Mouse (Mus musculus) embryonic facial prominence, embryonic 14.5 days (tissue): Measurements from ENCODE around the gene 9130019O22Rik. TPM values are rescaled to one million over a fixed set of nuclear protein-coding genes. Genes with fewer than 3 reads are reported as not detected.

ENCODE experiments used
- ATAC-seq: fragments of 200-750 bp; cut with Nextera tagmentation; 2 replicates; pipeline ENCODE4 v1.8.0; 2017; ENCODE audit warnings: low read depth, moderate number of reproducible peaks, moderate TSS enrichment
- DNase-seq: peaks from one replicate; pipeline ENCODE4 v3.0.0-alpha.2; 2015; ENCODE audit warnings: low spot score
- H3K27ac ChIP-seq: fragments of 300-500 bp; sonication (generic); replicated peaks from 2 replicates; pipeline ENCODE4 v1.5.1; 2014; ENCODE audit warnings: low read depth, mild to moderate bottlenecking, low read length, moderate library complexity
- H3K27me3 ChIP-seq: fragments of 300-500 bp; sonication (generic); replicated peaks from 2 replicates; pipeline ENCODE4 v1.6.1; 2014; ENCODE audit warnings: low read length; ENCODE audit not compliant: control insufficient read depth, insufficient read depth
- H3K36me3 ChIP-seq: fragments of 300-500 bp; sonication (generic); 2 replicates; pipeline ENCODE4 v1.6.1; 2014; ENCODE audit warnings: low read length, mixed read lengths; ENCODE audit not compliant: control insufficient read depth, insufficient read depth
- H3K4me1 ChIP-seq: fragments of 300-500 bp; sonication (generic); 2 replicates; pipeline ENCODE4 v1.6.1; 2014; ENCODE audit warnings: antibody characterized with exemption, low read length; ENCODE audit not compliant: control insufficient read depth, insufficient read depth
- H3K4me2 ChIP-seq: fragments of 300-500 bp; sonication (generic); 2 replicates; pipeline ENCODE4 v1.6.1; 2014; ENCODE audit warnings: low read depth, mild to moderate bottlenecking, low read length, moderate library complexity, mixed read lengths
- H3K4me3 ChIP-seq: fragments of 300-500 bp; sonication (generic); 2 replicates; pipeline ENCODE4 v1.5.1; 2014; ENCODE audit warnings: low read depth, mild to moderate bottlenecking, low read length
- H3K9ac ChIP-seq: fragments of 300-500 bp; sonication (generic); 2 replicates; pipeline ENCODE4 v1.6.1; 2014; ENCODE audit warnings: low read depth, mild to moderate bottlenecking, low read length, moderate library complexity, mixed read lengths
- H3K9me3 ChIP-seq: fragments of 300-500 bp; sonication (generic); 2 replicates; pipeline ENCODE4 v1.6.1; 2016; ENCODE audit warnings: low read length; ENCODE audit not compliant: control insufficient read depth
- WGBS: fragments of 180-500 bp; shearing (Covaris S2); extraction: QIAGEN DNeasy Blood & Tissue Kit; methylation state at CpG from one replicate; pipeline ENCODE4 v1.1.7; 2014; 5-methylcytosine and 5-hydroxymethylcytosine counted together
- polyA plus RNA-seq: library from polyadenylated mRNA; unstranded; fragments of >200 nt; fragmentation: Nextera tagmentation; extraction: Ambion mirVana; gene quantifications from 2 replicates; pipeline ENCODE4 v1.2.1, GENCODE M21; 2014

9130019O22Rik gene
- polyA plus RNA-seq, 1 experiment from 2014 or later = 5.9 TPM

- no peak overlapping the region for H3K4me3 ChIP-seq
- whole genome bisulfite sequencing = 75% methylated on average over 5 of the region's 5 CpGs
- H3K27me3 ChIP-seq = no peaks in the 10 kb centered on the region
- no peaks in the 10 kb centered on the region; the same call in none of the 2 replicates for H3K4me1 ChIP-seq
- H3K36me3 ChIP-seq = no peaks in the 10 kb centered on the region
- 0 out of 2 replicates have a peak, but pooled peaks cover 6% of the 10 kb centered on the region for H3K9me3 ChIP-seq
- no peak overlapping the region for H3K4me2 ChIP-seq
- ATAC-seq = no peak
- DNase-seq = no peak
- no peak overlapping the region for H3K27ac ChIP-seq
- H3K9ac ChIP-seq = no peak overlapping the region
Observed at GRCm38 (mm10) chr7:127351230-127352004, 35.5 kb downstream of the 9130019O22Rik start.

- no peaks in the 10 kb centered on the region for H3K9me3 ChIP-seq
- peak overlapping the region; percentile 84 for H3K4me2 ChIP-seq
- WGBS = 16% methylated on average over 8 of the region's 8 CpGs
- ATAC-seq = no peak
- no peaks in the 10 kb centered on the region for H3K27me3 ChIP-seq
- H3K4me3 ChIP-seq = peak overlapping the region; percentile 83
- H3K4me1 ChIP-seq = peaks cover 7% of the 10 kb centered on the region
- DNase-seq = peak; percentile 78
- H3K36me3 ChIP-seq = peaks cover 18% of the 10 kb centered on the region
- H3K27ac ChIP-seq = no peak overlapping the region; the same call in 1 of the 2 replicates
- 0 out of 2 replicates have a peak overlapping the region, but pooled peaks have one; percentile 91 for H3K9ac ChIP-seq
Observed at GRCm38 (mm10) chr7:127346676-127347075, 40.3 kb downstream of the 9130019O22Rik start.

- Histone ChIP-seq H3K27me3 (no peaks in the 10 kb centered on the region), H3K4me1 (peaks cover 7% of the 10 kb centered on the region), H3K9me3 (no peaks in the 10 kb centered on the region), H3K4me2 (peak within 1 kb of the TSS; percentile 84), H3K9ac (peak within 1 kb of the TSS; percentile 91), H3K27ac (peak within 1 kb of the TSS; percentile 90), H3K36me3 (peaks cover 22% of the 10 kb centered on the region), H3K4me3 (peak within 1 kb of the TSS; percentile 83)
- ATAC-seq (peak; percentile 95), DNase-seq (peak; percentile 93)
- WGBS = under 1% methylated on average over 38 of the region's 76 CpGs
Observed at GRCm38 (mm10) chr7:127345512-127346325, 41.2 kb downstream of the 9130019O22Rik start, which contains the start of gene Zfp768. TSS of gene Zfp768 (minus strand) at chr7:127345589.

- H3K27ac ChIP-seq = peak overlapping the region; percentile 90
- H3K9me3 ChIP-seq = no peaks in the 10 kb centered on the region
- peak; percentile 24 for DNase-seq
- peak overlapping the region; percentile 84 for H3K4me2 ChIP-seq
- no peaks in the 10 kb centered on the region for H3K27me3 ChIP-seq
- under 1% methylated on average over 30 of the region's 42 CpGs for WGBS
- peak; percentile 34 for ATAC-seq
- H3K36me3 ChIP-seq = peaks cover 22% of the 10 kb centered on the region
- peak overlapping the region; percentile 91 for H3K9ac ChIP-seq
- peaks cover 7% of the 10 kb centered on the region for H3K4me1 ChIP-seq
- peak overlapping the region; percentile 83 for H3K4me3 ChIP-seq
Observed at GRCm38 (mm10) chr7:127345092-127345491, 41.9 kb downstream of the 9130019O22Rik start.

- Histone ChIP-seq H3K9me3 (no peaks in the 10 kb centered on the region), H3K36me3 (peaks cover 22% of the 10 kb centered on the region), H3K9ac (peak overlapping the region; percentile 91), H3K4me3 (peak overlapping the region; percentile 83), H3K4me2 (peak overlapping the region; percentile 84), H3K27me3 (no peaks in the 10 kb centered on the region), H3K4me1 (peaks cover 7% of the 10 kb centered on the region), H3K27ac (no peak overlapping the region)
- ATAC-seq = no peak
- WGBS = 88% methylated on average over 8 of the region's 8 CpGs
- DNase-seq = no peak
Observed at GRCm38 (mm10) chr7:127344371-127344770, 42.6 kb downstream of the 9130019O22Rik start.

- H3K4me3 ChIP-seq = no peak overlapping the region
Observed at GRCm38 (mm10) chr7:127343351-127344019, 43.5 kb downstream of the 9130019O22Rik start.

GRCm38 (mm10) chr7:127342888-127343287, 44.1 kb downstream of the 9130019O22Rik start:
- Histone ChIP-seq H3K4me1 (peaks cover 7% of the 10 kb centered on the region), H3K4me2 (no peak overlapping the region), H3K9me3 (no peaks in the 10 kb centered on the region), H3K36me3 (peaks cover 22% of the 10 kb centered on the region), H3K9ac (no peak overlapping the region), H3K4me3 (no peak overlapping the region), H3K27ac (no peak overlapping the region), H3K27me3 (no peaks in the 10 kb centered on the region)
- no peak for DNase-seq
- WGBS = 90% methylated on average over 7 of the region's 7 CpGs
- no peak for ATAC-seq

More at GRCm38 (mm10) chr7:127343351-127344019, 43.5 kb downstream of the 9130019O22Rik start:
- ATAC-seq (no peak), DNase-seq (no peak)
- no peaks in the 10 kb centered on the region for H3K27me3 ChIP-seq
- no peak overlapping the region for H3K9ac ChIP-seq
- no peaks in the 10 kb centered on the region for H3K9me3 ChIP-seq
- 95% methylated on average over 38 of the region's 38 CpGs for WGBS
- H3K4me2 ChIP-seq = no peak overlapping the region
- peaks cover 7% of the 10 kb centered on the region for H3K4me1 ChIP-seq
- H3K27ac ChIP-seq = no peak overlapping the region
- H3K36me3 ChIP-seq = peaks cover 22% of the 10 kb centered on the region

GRCm38 (mm10) chr7:127342332-127342731, 44.6 kb downstream of the 9130019O22Rik start:
- H3K27ac ChIP-seq = no peak overlapping the region
- 63% methylated on average over 4 of the region's 4 CpGs for WGBS
- no peak for ATAC-seq
- H3K4me1 ChIP-seq = peaks cover 7% of the 10 kb centered on the region
- H3K4me3 ChIP-seq = no peak overlapping the region
- no peak overlapping the region for H3K9ac ChIP-seq
- no peak overlapping the region for H3K4me2 ChIP-seq
- DNase-seq = no peak
- H3K9me3 ChIP-seq = no peaks in the 10 kb centered on the region
- H3K36me3 ChIP-seq = peaks cover 22% of the 10 kb centered on the region
- H3K27me3 ChIP-seq = no peaks in the 10 kb centered on the region
